Mouse (Mus musculus): ENCODE measurements around the gene Tiam1.

Tiam1 gene

GRCm38 (mm10) chr16:90165435-90165834 is 21.9 kb upstream of the Tiam1 start:
- CTCF ChIA-PET, result interaction anchor here in 3 of 4 experiments (0.6 to 6.8 kb wide), 10 partner anchors 20 to 391 kb away, joined by 3 to 41 read pairs (median 6); partner anchors contain the start of gene Tiam1 (in 1 of the 3)
- POLR2A ChIA-PET, result interaction anchor here in 3 of 4 experiments (0.6 to 7.0 kb wide), 13 partner anchors 8 to 302 kb away, joined by 3 to 90 read pairs (median 6); partner anchors contain the start of genes Tiam1 (in 2 of the 3) and Sod1 (in 1 of the 3)

- ChIA-PET POLR2A (interaction anchor here in 3 of 4 experiments (1.0 to 7.0 kb wide), 12 partner anchors 7 to 82 kb away, joined by 3 to 90 read pairs (median 18); partner anchors contain the start of genes Tiam1 (in 3 of the 3) and Sod1 (in 1 of the 3)), CTCF (interaction anchor here in 3 of 4 experiments (0.6 to 6.8 kb wide), 7 partner anchors 21 to 391 kb away, joined by 3 to 41 read pairs (median 8); partner anchors contain the start of gene Tiam1 (in 1 of the 3))
These were observed 21.4 kb upstream of the Tiam1 start for GRCm38 (mm10) chr16:90164942-90165341.

DNA sequence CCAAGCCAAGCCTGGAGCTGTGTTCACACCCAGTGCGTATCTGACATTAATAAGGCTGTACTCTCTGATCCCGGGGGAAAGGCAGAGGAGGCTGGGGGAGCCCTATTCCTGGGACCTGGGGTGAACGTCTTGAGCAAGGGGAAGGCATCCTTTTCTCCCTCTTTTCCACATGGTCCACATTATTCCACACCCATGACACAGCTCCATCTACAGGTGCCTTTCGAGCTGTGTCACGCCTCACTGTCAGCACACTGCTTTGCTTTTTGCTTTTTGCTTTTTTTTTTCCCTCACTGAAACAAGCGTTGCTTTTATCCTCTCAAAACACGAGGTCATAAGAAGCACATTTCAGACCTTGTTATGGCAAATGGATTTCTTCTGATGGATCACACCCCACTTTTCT is 11.5 kb upstream of the Tiam1 start:
- ChIA-PET CTCF (interaction anchor here (0.5 to 2.5 kb wide), 10 partner anchors 11 to 1448 kb away, joined by 3 to 15 read pairs (median 5); partner anchors contain the start of gene Tiam1 (in 2 of the 4)), POLR2A (interaction anchor here (0.6 to 7.3 kb wide), 14 partner anchors 8 to 326 kb away, joined by 3 to 73 read pairs (median 4); partner anchors contain the start of genes Tiam1 (in 3 of the 4) and Sod1 (in 2 of the 4))

GRCm38 (mm10) chr16:90150820-90151219 is 7.3 kb upstream of the Tiam1 start:
- POLR2A ChIA-PET, result interaction anchor here in 3 of 4 experiments (0.9 to 4.3 kb wide), 25 partner anchors 8 to 311 kb away, joined by 3 to 35 read pairs (median 5); partner anchors contain the start of gene Sod1 (in 2 of the 3)
- CTCF ChIA-PET, result interaction anchor here (0.6 to 1.9 kb wide), 10 partner anchors 9 to 300 kb away, joined by 3 to 6 read pairs (median 5); no protein-coding TSS in a partner anchor

DNA sequence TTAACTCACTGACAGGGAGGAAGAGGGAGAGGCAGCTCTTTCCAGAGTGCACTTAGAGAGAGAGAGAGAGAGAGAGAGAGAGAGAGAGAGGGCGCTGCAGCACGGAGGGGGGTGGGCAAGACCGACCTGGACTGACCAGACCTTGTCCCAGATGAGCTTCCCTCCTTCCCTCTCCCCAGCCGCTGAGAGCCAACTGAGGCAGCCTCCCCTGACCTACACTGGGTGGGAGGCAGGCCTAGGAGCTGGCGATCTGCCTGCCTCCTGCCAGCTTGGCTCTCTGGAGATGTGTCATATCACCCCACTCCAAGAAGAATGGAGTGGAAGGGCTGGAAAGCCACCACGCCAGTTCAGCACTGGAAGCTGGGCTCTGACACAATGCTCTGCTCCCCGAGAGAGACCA is 6.6 kb upstream of the Tiam1 start:
- ChIA-PET POLR2A (interaction anchor here in 3 of 4 experiments (0.5 to 4.3 kb wide), 30 partner anchors 9 to 1953 kb away, joined by 3 to 35 read pairs (median 4); partner anchors contain the start of gene Sod1 (in 2 of the 3)), CTCF (interaction anchor here (0.5 to 1.9 kb wide), 13 partner anchors 9 to 1201 kb away, joined by 3 to 7 read pairs (median 5); no protein-coding TSS in a partner anchor)

GRCm38 (mm10) chr16:90149335-90149734 is 5.8 kb upstream of the Tiam1 start:
- CTCF ChIA-PET, result interaction anchor here (0.5 to 1.9 kb wide), 6 partner anchors 9 to 118 kb away, joined by 3 to 12 read pairs (median 5); no protein-coding TSS in a partner anchor
- POLR2A ChIA-PET, result interaction anchor here in 3 of 4 experiments (0.6 to 4.3 kb wide), 15 partner anchors 9 to 302 kb away, joined by 3 to 35 read pairs (median 5); partner anchors contain the start of gene Sod1 (in 3 of the 3)

DNA sequence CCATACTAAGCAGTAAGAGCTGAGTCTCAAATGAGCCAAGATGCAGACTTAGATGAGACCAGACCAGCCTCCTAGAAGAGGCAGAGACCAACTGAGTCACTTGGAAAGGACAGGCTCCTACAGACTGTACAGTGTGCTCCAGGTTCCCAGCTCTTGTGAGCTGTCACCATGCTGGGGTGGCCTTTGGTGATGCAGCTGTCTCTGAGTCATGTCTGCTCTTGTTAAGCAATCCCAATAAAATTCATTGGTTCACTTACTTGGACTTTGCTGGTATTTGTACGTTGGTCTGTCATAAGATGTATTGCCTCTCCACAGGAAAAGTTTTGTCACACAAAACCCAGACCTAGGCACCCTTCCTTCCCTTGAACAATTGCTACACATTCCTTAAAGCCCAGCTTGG is 1.7 kb upstream of the Tiam1 start:
- ChIA-PET POLR2A (interaction anchor here in 3 of 4 experiments (1.0 to 5.3 kb wide), 22 partner anchors 9 to 248 kb away, joined by 3 to 90 read pairs (median 6); partner anchors contain the start of gene Sod1 (in 2 of the 3)), CTCF (interaction anchor here in 2 of 4 experiments (0.5 to 2.7 kb wide), 7 partner anchors 10 to 41 kb away, joined by 3 to 21 read pairs (median 8); no protein-coding TSS in a partner anchor)

GRCm38 (mm10) chr16:90144541-90144940 is 972 bp upstream of the Tiam1 start:
- POLR2A ChIA-PET, result interaction anchor here in 3 of 4 experiments (0.6 to 5.3 kb wide), 56 partner anchors 8 to 866 kb away, joined by 3 to 90 read pairs (median 5); partner anchors contain the start of genes Sod1 (in 3 of the 3), Cfap298 (in 1 of the 3) and Synj1 (in 1 of the 3)
- CTCF ChIA-PET, result interaction anchor here (0.5 to 2.7 kb wide), 20 partner anchors 10 to 370 kb away, joined by 3 to 21 read pairs (median 4); no protein-coding TSS in a partner anchor

DNA sequence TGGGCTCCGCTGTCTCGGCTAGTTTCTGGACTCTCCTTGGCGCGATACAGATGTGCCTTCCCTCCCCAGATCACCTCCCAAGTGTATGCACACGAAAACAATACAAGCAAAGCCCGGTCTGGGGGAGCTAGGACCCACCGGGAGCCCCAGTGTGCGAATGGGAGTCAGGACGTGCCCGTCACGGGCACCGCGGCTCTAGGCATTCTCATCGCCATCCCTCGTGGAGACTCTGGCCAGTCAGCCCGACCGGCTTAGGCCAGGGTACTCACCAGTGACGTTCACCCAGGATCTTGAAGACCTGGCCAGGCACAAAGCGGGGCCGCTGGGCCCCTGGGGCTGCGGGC is 181 bp downstream of the Tiam1 start:
- POLR2A ChIA-PET, result interaction anchor here in 3 of 4 experiments (0.6 to 5.3 kb wide), 58 partner anchors 9 to 1233 kb away, joined by 3 to 90 read pairs (median 5); partner anchors contain the start of genes Sod1 (in 3 of the 3), Cfap298 (in 1 of the 3) and Scaf4 (in 1 of the 3)
- CTCF ChIA-PET, result interaction anchor here in 3 of 4 experiments (0.7 to 2.7 kb wide), 20 partner anchors 9 to 223 kb away, joined by 3 to 21 read pairs (median 4); no protein-coding TSS in a partner anchor

GRCm38 (mm10) chr16:90142574-90143415 is 774 bp downstream of the Tiam1 start:
- ChIA-PET CTCF (interaction anchor here in 3 of 4 experiments (0.5 to 2.7 kb wide), 10 partner anchors 8 to 298 kb away, joined by 3 to 21 read pairs (median 7); no protein-coding TSS in a partner anchor), POLR2A (interaction anchor here in 3 of 4 experiments (1.0 to 5.3 kb wide), 24 partner anchors 8 to 303 kb away, joined by 3 to 90 read pairs (median 5); partner anchors contain the start of genes Sod1 (in 3 of the 3) and Scaf4 (in 1 of the 3))

DNA sequence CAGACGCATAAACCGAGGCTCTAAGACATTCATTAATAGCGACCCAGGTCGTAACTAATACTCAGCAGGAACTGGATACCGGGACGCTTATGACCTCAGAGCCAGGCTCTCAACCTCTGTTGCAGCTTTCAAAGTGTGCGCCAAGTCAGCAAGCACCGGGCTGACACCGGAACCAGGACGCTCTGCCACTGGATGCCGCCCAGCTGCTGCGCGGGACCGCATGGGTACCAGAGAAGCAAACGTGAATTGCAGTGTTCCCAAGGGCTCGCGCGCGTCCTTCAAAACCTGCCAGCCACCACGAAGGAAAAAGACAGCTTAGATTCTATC is 1.4 kb downstream of the Tiam1 start:
- POLR2A ChIA-PET, result interaction anchor here in 3 of 4 experiments (0.8 to 5.3 kb wide), 10 partner anchors 8 to 78 kb away, joined by 3 to 90 read pairs (median 28); partner anchors contain the start of gene Sod1 (in 1 of the 3)

GRCm38 (mm10) chr16:90141556-90141955 is 2.0 kb downstream of the Tiam1 start:
- ChIA-PET CTCF (interaction anchor here in 1 of 4 experiments (1.3 kb wide), 1 partner anchor 26 kb away, joined by 4 read pairs; no protein-coding TSS in a partner anchor), POLR2A (interaction anchor here in 2 of 4 experiments (0.7 to 6.3 kb wide), 11 partner anchors 7 to 217 kb away, joined by 3 to 90 read pairs (median 24); partner anchors contain the start of gene Sod1 (in 1 of the 2))

More for the DNA sequence above, 1.4 kb downstream of the Tiam1 start:
- CTCF ChIA-PET, result interaction anchor here in 2 of 4 experiments (1.2 to 2.3 kb wide), 2 partner anchors 13 to 43 kb away, joined by 3 to 14 read pairs; no protein-coding TSS in a partner anchor

GRCm38 (mm10) chr16:90140571-90140970 is 3.0 kb downstream of the Tiam1 start:
- ChIA-PET CTCF (interaction anchor here (0.6 to 1.3 kb wide), 6 partner anchors 11 to 208 kb away, joined by 3 to 5 read pairs (median 4); no protein-coding TSS in a partner anchor), POLR2A (interaction anchor here in 3 of 4 experiments (0.6 to 6.3 kb wide), 15 partner anchors 10 to 928 kb away, joined by 3 to 35 read pairs (median 7); partner anchors contain the start of gene Sod1 (in 2 of the 3))

GRCm38 (mm10) chr16:90139696-90140095 is 3.9 kb downstream of the Tiam1 start:
- ChIA-PET POLR2A (interaction anchor here in 3 of 4 experiments (0.7 to 6.3 kb wide), 19 partner anchors 8 to 81 kb away, joined by 3 to 35 read pairs (median 7); partner anchors contain the start of gene Sod1 (in 2 of the 3)), CTCF (interaction anchor here in 3 of 4 experiments (0.5 to 1.0 kb wide), 4 partner anchors 10 to 977 kb away, joined by 3 to 7 read pairs (median 3); no protein-coding TSS in a partner anchor)

- ChIA-PET POLR2A (interaction anchor here in 3 of 4 experiments (0.9 to 6.3 kb wide), 13 partner anchors 12 to 84 kb away, joined by 3 to 35 read pairs (median 7); partner anchors contain the start of gene Sod1 (in 1 of the 3)), CTCF (interaction anchor here in 3 of 4 experiments (0.6 to 1.4 kb wide), 4 partner anchors 9 to 48 kb away, joined by 3 to 5 read pairs (median 4); no protein-coding TSS in a partner anchor)
These were observed 5.4 kb downstream of the Tiam1 start for GRCm38 (mm10) chr16:90138151-90138550.

DNA sequence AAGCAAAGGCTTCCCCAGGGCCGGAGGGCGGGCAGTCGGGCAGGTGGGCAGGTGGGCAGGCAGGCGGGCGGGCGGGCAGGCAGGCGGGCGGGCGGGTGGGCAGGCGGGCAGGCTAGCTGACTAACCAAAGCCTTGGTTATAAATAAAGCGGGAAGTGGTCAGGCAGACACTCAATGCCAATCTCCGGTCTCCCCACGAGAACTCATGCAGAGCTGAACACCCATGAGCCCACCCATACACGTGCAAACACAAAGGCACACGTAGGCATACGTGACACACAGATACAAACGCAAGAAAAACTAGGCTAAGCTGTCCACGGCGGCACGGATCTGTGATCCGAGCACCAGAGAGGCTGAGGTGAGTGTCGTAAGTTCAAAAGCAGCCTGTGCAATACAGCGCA is 6.4 kb downstream of the Tiam1 start:
- POLR2A ChIA-PET, result interaction anchor here in 2 of 4 experiments (1.0 to 6.3 kb wide), 10 partner anchors 9 to 85 kb away, joined by 3 to 35 read pairs (median 6); no protein-coding TSS in a partner anchor

DNA sequence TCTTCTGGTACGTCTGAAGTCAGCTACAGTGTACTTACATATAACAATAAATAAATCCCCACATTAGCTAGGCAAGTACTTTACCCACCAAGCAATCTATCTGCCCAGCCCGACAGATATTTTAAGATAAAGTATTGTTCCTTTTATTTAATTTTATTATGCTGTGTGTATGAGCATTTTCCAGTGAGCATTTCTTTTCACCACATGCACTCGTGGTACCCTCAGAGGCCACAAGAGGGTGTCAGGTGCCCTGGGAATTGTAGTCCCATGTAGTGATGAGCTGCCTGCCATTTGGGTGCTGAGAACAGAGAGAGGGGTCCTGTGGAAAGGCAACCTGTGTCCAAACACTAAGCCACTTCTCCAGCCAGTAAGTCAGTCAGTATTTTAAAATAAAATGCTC is 8.0 kb downstream of the Tiam1 start:
- POLR2A ChIA-PET, result interaction anchor here (0.6 to 6.3 kb wide), 16 partner anchors 8 to 936 kb away, joined by 3 to 34 read pairs (median 5); partner anchors contain the start of genes Sod1 (in 2 of the 4) and Tiam1 (in 1 of the 4)
- CTCF ChIA-PET, result interaction anchor here (0.6 to 3.3 kb wide), 33 partner anchors 8 to 294 kb away, joined by 3 to 25 read pairs (median 4); partner anchors contain the start of gene Tiam1 (in 1 of the 4)

More for the DNA sequence above, 6.4 kb downstream of the Tiam1 start:
- CTCF ChIA-PET, result interaction anchor here in 1 of 4 experiments (1.0 to 1.3 kb wide), 3 partner anchors 17 to 49 kb away, joined by 3 to 4 read pairs (median 3); no protein-coding TSS in a partner anchor
